Mouse (Mus musculus) E14TG2a.4 (cell line): ENCODE results near the gene Dynlrb1.

Experiments used
- CTCF ChIP-seq: conservative IDR thresholded peaks from 2 replicates; pipeline ENCODE4 v1.5.1; 2014; ENCODE audit warnings: low read length
- POU5F1 ChIP-seq: IDR thresholded peaks from 2 replicates; pipeline ENCODE4 v1.6.1; 2014; ENCODE audit warnings: low read length, borderline replicate concordance

DNA sequence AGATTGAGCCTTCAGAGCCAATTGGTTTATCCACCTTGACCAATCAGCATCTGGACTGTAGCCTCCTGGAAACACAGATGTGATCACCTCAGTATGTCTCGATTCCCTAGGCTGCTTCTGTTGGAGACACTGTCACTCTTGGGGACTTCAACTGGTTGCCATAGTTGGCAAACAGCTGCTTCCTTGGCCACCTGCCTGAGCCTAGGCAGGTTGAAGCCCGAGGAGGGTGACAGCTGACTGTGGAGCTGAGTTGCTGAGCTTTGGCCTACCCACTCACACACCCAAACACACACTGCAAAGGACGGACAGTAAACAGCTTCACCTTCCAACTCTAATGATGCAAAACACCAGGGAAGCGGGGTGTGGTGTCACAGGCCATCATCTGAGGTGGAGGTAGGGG lies 47.5 kb downstream of the Dynlrb1 start:
- TF ChIP-seq CTCF (no peak), POU5F1 (no peak)
